Mouse (Mus musculus) stomach, postnatal 0 days (tissue): ENCODE measurements at regions not wholly inside any gene's neighbourhood (a gene's known extent, or its start where the extent isn't known, plus 50 kb on each side); places are given as distances from the start of the nearest gene placed in this dataset.

Source experiments
- CTCF ChIP-seq: IDR thresholded peaks from 2 replicates; pipeline ENCODE4 v1.5.1; 2016; ENCODE audit warnings: antibody characterized with exemption, low read depth, mild to moderate bottlenecking, moderate library complexity
- EP300 ChIP-seq: optimal IDR thresholded peaks from 2 replicates; pipeline ENCODE3; 2016; ENCODE audit warnings: antibody characterized with exemption

DNA sequence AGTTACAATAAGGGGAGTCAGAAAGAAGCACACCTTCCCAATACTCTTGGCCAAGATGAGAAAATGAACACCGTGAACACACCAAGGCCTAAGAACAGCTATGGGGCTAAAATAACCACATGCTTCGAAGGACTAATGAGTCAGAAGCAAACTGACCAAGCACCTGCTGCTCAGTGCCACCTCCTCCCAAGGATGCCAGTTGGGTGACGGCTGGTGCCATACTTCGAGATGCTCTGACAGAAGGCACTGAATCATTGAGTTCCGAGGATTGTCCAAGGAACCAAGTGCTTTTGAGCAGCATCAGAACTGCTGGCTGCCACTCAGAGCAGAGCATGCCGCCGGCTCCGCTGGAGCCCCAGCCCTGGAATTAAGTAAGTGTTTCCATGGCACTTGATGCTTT is 67.6 kb upstream of the Kirrel3 start:
- TF ChIP-seq EP300 (no peak), CTCF (no peak)
